ENCODE assay signal across 1 mouse cellular context in the genomic region with DNA sequence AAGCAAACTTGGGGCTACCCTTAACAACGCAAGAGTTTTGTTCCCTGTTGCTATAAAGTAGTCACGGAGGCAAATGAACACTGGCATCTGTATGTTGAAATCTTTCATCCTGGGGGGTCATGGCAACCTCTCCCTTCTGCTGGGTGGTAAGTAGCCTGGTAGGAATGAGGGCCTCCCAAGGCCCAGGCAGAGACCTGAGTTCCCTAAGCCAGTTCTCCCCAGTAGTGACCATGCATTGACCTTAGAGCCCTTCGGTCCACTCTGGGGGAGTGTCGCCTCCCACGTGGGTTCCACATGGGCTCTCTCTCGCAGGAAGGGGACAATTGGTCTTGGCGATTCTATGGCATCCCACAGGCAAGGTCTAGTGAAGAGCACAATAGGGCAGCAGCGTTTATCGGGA.
A peak's percentile ranks its signal among the peaks of the same experiment; 100 is the strongest.
TF ChIP-seq lines count a peak whose summit lies in the region.

No protein-coding gene starts in this region.

TF ChIP-seq in CH12.LX, 34 proteins besides CTCF, POLR2A, EP300 and RAD21:
- no peak for TF ChIP-seq POLR2AphosphoS2 (IDR thresholded peaks at IDR 0.05; ENCODE audit: low read depth, low read length)
- TF ChIP-seq SIN3A (IDR thresholded peaks at IDR 0.05; ENCODE audit: low read length), result no peak
- TF ChIP-seq NRF1 (IDR thresholded peaks at IDR 0.05; ENCODE audit: low read depth, low read length), result no peak
- TF ChIP-seq ELF1 (IDR thresholded peaks at IDR 0.05; ENCODE audit: low read depth, low read length), result no peak
- TF ChIP-seq UBTF (IDR thresholded peaks at IDR 0.05; ENCODE audit: low read depth, low read length), result no peak
- TF ChIP-seq MXI1 (IDR thresholded peaks at IDR 0.05; ENCODE audit: low read depth, low read length), result 0 out of 2 replicates have a peak, but pooled peaks have one; percentile 19
- 0 out of 2 replicates have a peak, but pooled peaks have one; percentile 45 for TF ChIP-seq CHD1 (IDR thresholded peaks at IDR 0.05; ENCODE audit: low read depth, low read length)
- no peak for TF ChIP-seq MAZ (IDR thresholded peaks at IDR 0.05; ENCODE audit: low read depth, low read length)
- TF ChIP-seq USF1 (IDR thresholded peaks at IDR 0.05; ENCODE audit: low read depth, low read length), result no peak
- no peak for TF ChIP-seq TBP (conservative IDR thresholded peaks at IDR 0.05; ENCODE audit: low read depth, low read length)
